Mouse (Mus musculus) left cerebral cortex, adult 9 months (tissue): Measurements from ENCODE around the gene Ercc4.
A peak's percentile ranks its signal among the peaks of the same experiment; 100 is the strongest.

Experiments used
- DNase-seq, 2 experiments: peaks; one replicate each; pipeline ENCODE4 v3.0.0; 2022; ENCODE audit warnings: low spot score in 2 of 2

Gene Ercc4

GRCm38 (mm10) chr16:13147810-13148555 is 38.5 kb downstream of the Ercc4 start:
- DNase-seq, result no peak

DNA sequence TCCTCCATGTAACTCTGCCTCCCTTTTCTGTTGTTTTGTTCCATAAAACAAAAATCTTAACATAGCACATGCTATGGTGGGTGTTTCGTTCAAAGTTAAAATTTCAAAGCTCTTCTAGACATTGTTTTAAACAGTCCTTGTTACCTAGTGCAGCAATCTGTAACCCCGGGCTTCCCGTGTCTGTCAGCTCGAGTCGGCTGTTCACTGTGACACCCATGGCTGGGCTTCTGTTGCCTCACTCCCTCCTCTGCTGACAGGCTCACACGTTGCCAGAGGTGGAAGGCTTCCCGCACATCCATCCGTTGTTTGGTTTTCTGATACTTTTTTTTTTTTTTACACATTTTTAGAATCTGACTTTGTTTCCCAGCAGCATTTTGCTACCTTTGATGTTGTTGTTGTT is 40.5 kb downstream of the Ercc4 start:
- no peak for DNase-seq

DNA sequence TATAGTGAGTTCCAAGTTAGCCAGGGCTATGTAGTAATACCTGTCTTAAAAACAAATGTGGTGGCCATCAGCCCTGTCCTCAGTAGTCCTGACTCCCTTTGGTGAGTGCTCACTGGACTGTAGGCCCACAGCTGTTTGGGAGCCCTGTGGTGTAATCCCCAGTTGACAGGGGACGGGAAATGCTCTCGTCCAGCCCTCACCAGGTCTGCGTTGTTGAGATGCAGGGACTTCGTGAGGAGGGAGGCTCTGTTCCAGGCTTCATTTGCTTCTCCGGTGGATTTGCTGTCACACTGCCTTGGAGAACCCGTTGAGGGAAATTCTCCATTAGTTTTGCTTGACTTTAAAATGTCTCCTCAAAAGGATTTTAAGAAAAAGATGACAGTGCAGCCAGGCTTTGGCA is 41.3 kb downstream of the Ercc4 start:
- no peak for DNase-seq

GRCm38 (mm10) chr16:13152475-13152874 is 43.0 kb downstream of the Ercc4 start:
- DNase-seq, result no peak

GRCm38 (mm10) chr16:13153215-13153614 is 43.7 kb downstream of the Ercc4 start:
- no peak for DNase-seq

DNA sequence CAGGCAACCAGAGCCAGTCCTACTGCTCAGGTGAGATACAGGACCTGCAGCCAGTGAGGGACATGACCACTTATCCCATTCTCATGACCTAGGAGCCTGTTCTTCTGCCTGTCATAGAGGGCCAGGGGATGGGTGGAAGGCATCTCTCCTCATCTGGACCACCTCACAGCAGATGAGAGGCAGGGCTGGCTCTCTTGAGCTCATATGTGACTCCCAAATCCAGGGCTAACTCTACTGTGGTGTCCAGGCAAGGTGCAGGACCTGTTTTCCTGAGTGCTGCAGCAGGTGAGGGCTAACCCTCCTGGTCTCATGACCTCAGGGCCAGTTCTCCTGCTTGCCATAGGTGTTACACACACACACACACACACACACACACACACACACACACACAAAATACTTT is 44.9 kb downstream of the Ercc4 start:
- DNase-seq, result no peak

DNA sequence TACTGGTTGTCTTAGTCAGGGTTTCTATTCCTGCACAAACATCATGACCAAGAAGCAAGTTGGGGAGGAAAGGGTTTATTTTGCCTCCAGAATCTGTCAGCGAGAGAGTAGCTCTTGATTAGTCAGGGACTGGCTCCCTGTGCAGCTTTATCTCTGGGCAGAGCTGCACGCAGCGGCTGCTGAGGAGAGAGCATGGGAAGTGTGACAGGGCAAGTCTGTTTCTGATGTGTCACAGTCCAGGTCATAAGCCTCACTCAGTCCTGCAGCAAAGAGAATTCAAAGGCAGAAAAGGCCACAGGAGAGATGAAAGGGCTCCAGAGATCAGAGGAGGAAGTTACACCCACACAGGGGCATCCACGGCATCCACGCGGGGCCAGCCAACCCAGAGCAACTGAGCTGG is 47.8 kb downstream of the Ercc4 start:
- no peak for DNase-seq

- no peak for DNase-seq
Measured at GRCm38 (mm10) chr16:13158153-13158670, 48.7 kb downstream of the Ercc4 start.

GRCm38 (mm10) chr16:13158906-13159889 is 49.7 kb downstream of the Ercc4 start:
- DNase-seq, result peak; percentile 67 to 76

DNA sequence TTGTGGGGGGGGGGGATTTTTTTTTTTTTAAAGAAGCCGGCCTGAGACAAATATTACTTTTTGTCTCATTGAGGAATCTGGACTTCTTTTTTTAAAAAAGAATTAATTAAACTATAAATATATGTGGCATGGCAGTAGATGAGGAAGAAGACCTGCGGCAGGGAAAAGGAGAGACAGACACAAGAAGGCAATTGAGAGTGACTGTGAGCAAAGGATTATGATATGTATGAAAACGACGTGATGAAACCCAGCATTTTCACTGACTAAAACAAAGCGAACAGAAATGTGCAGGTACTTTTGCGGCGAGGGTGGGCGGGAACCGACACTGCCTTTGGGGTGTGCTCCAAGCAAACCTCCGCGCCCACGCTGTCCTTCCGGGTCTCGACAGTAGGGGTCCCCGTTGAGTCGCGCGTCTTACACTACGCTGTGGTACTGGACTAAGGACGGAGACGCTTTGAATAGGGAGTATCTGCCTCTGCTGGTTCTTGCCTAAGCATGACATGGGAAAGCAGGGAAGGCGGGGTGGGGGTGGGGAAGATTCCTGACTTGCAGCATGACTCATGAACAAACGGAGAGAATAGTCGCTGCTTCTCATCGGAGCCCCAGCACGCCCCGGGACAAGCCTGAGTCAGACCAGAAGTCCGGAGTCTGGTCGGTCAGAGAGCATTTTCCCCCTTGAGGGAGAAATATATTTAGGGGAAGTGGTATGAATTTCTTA is 50.6 kb downstream of the Ercc4 start:
- DNase-seq, result peak; percentile 85 to 97

GRCm38 (mm10) chr16:13161516-13161915 is 52.0 kb downstream of the Ercc4 start:
- no peak for DNase-seq

DNA sequence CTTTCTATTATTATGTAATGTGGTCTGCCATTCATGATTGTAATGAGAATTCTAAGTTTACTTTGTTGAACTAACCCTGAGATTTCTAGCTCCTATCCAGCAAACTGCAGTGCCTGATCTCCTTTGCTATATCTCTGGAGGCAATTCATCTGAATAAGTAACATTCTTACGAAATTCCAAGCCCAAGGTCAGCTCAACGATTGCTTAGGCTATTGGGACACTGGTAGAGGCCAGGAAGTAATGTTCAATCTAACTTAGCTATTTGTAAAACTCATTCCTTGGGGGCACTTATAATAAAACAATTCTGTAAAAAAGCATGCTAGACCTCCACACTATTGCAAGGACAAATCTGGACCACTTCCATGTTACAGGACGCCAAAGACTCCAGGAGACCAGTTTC is 58.2 kb downstream of the Ercc4 start:
- no peak for DNase-seq

DNA sequence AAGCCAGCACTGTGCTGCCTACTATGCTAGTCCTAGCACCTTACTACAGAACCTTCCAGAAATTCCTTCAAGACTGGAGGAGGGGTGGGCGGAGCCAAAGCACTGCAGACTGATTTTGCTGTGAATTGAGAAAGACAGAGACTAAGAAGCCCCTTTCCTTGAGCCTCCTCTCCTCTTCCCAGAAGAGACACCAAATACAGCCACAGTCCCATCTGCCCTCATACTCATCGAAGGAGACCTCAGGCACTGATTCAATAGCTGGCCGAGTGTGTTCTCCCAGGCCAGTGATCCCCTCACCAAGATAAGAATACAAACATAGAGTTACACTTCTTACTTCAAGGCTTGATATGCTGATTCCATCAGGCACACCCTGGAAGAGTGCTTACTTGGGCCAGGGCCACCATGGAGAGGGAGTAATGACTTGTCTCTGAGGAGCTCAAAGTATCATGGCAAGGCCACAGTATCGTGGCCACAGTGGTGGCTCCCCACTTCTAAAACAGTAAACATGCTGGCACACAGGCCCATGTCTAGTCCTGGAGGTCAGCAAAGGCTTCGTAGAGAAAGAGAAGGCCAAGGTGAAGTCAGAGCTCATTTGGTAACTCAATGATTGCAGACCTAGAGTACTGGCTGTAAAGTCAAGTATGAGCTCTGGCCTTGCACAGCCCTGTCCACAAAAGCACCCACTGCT is 63.7 kb downstream of the Ercc4 start:
- no peak for DNase-seq

- no peak for DNase-seq
Measured at GRCm38 (mm10) chr16:13182526-13182925, 73.0 kb downstream of the Ercc4 start.

GRCm38 (mm10) chr16:13183182-13183742 is 73.8 kb downstream of the Ercc4 start:
- DNase-seq, result no peak

DNA sequence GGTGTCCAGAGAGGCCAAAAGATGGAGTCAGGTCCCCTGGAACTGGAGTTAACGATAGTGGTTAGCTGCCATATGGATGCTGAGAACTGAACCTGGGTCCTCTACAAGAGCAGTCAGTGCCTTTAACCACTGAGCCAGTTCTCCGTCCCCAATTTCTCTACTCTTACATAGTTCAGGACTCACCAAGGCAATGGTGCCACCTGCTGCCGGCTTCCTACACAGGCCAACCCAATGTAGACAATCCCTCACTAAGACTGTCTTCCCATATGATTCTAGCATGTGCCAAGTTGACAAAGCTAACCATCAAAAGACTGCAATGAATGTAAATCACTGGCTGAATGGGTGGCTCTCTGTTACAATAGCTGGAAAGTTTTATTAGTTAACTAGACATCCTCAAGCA is 74.9 kb downstream of the Ercc4 start:
- DNase-seq, result no peak

DNA sequence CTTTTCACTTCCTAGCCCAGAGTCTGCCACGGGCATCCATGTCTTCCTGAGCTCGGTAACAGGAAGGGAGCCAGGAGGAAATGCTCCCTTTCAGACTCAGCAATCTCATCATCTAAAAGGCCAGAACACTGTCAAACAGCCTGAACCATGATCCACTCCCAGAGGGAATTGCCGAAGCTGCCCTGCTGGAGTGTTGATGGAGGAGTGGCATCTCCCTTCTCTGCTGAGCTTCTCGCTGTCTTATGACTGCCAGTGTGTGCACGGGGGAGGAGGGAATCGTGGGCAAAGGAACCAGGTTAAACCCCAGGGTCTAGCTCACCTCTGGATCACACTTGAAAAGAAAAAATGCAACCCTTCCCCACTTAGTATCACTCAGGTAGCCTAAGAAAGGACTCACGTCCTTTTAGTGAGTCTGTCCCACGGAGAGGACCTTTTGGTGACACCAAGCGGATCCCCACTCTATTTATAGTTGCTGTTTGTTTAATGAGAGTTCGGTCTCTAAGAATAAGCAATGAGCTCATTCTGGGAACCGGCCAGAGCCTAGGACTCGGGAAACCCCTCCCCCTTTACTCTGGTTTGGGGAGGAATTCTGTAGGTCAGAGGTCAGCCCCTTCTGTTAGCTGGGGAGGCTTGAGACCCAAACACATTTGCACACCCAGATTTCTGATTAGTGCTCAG is 80.1 kb downstream of the Ercc4 start:
- DNase-seq, result no peak

- no peak for DNase-seq
Measured at GRCm38 (mm10) chr16:13190471-13190870, 81.0 kb downstream of the Ercc4 start.

GRCm38 (mm10) chr16:13191166-13191565 is 81.7 kb downstream of the Ercc4 start:
- no peak for DNase-seq

DNA sequence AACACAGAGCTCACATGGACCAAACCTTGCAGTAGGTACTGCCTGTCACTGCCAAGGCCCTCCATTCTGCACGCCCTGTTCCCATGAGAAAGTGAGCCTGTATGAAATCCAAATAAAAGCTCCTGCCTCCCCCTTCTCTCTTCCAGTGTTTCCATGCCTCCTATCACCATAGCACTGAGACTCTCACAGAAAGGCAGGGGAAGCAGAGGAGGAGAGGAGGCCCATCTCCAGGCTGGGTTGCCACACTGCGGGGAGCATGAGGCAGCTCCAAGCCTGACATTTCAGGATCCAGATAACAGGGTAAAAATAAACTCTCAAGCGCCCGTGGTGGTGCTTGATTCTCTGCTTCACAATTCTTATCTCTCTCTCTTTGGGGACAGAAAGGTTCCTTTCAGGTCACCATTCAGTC is 84.2 kb downstream of the Ercc4 start:
- DNase-seq, result peak; percentile 61 to 77
